Mouse (Mus musculus) brain, embryonic 14.5 days (tissue): ENCODE measurements around the gene Prkar2b.

Experiments used
- CTCF ChIP-seq: fragments of 200-500 bp; IDR thresholded peaks from 2 replicates; pipeline ENCODE4 v1.5.1; 2012; ENCODE audit warnings: inconsistent platforms, mild to moderate bottlenecking, moderate library complexity, borderline replicate concordance; ENCODE audit not compliant: insufficient read depth, insufficient read length; ENCODE audit errors: extremely low read depth
- POLR2A ChIP-seq: fragments of 200-500 bp; IDR thresholded peaks from 2 replicates; pipeline ENCODE4 v1.6.1; 2012; ENCODE audit warnings: mild to moderate bottlenecking, inconsistent platforms, borderline replicate concordance; ENCODE audit not compliant: poor library complexity, insufficient read depth, insufficient read length, severe bottlenecking; ENCODE audit errors: extremely low read depth

DNA sequence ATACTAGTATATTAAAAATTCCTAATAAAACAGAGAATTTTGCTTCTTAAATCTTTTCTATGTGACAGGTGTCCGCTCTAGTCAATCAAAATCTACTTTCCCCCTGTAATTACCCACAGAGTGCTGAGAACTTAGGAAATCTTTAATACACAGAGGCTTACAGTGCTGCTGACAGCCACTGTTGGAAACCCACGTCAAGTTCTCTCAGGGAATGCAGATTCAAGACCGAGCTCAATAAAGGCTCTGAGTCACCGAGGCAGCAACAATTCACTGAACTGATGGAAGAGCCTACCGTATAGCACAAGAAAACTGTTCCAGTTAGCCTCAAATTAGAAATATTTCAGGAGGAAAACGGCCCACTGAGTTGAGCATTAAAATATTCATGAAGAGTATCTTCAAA is 77.3 kb downstream of the Prkar2b start:
- TF ChIP-seq POLR2A (no peak), CTCF (no peak)
